Mouse (Mus musculus): ENCODE measurements around the gene Scd2.
"Not testable (repeated sequence)": the region's sequence is repeated elsewhere in the genome, so short reads cannot be mapped to it uniquely, and the experiment has no call there.

Gene Scd2

GRCm38 (mm10) chr19:44313066-44313465 lies 19.6 kb downstream of the Scd2 start:
- no peak for DNase-seq (ENCODE audit: low spot score)

GRCm38 (mm10) chr19:44314327-44314759 lies 20.9 kb downstream of the Scd2 start:
- DNase-seq (ENCODE audit: low spot score) = no peak

GRCm38 (mm10) chr19:44314871-44315414 lies 21.5 kb downstream of the Scd2 start:
- DNase-seq (ENCODE audit: low spot score) = no peak

GRCm38 (mm10) chr19:44316752-44317315 lies 23.4 kb downstream of the Scd2 start:
- no peak for DNase-seq (ENCODE audit: low spot score)

- DNase-seq (ENCODE audit: low spot score) = no peak
Measured at GRCm38 (mm10) chr19:44317391-44317790, 23.9 kb downstream of the Scd2 start.

GRCm38 (mm10) chr19:44318545-44318944 lies 25.1 kb downstream of the Scd2 start:
- no peak for DNase-seq (ENCODE audit: low spot score)

- DNase-seq (ENCODE audit: low spot score) = no peak
Measured at GRCm38 (mm10) chr19:44320316-44320715, 26.8 kb downstream of the Scd2 start.

- no peak for DNase-seq (ENCODE audit: low spot score)
Measured at GRCm38 (mm10) chr19:44321201-44321600, 27.7 kb downstream of the Scd2 start.

GRCm38 (mm10) chr19:44321631-44322030 lies 28.2 kb downstream of the Scd2 start:
- DNase-seq (ENCODE audit: low spot score) = no peak

- DNase-seq (ENCODE audit: low spot score) = no peak
Measured at GRCm38 (mm10) chr19:44329566-44329965, 36.1 kb downstream of the Scd2 start.

GRCm38 (mm10) chr19:44331128-44331527 lies 37.7 kb downstream of the Scd2 start:
- DNase-seq (ENCODE audit: low spot score) = not testable (repeated sequence)

GRCm38 (mm10) chr19:44331911-44332310 lies 38.4 kb downstream of the Scd2 start:
- no peak for DNase-seq (ENCODE audit: low spot score)

GRCm38 (mm10) chr19:44332326-44332725 lies 38.9 kb downstream of the Scd2 start:
- no peak for DNase-seq (ENCODE audit: low spot score)

GRCm38 (mm10) chr19:44332833-44333623 lies 39.6 kb downstream of the Scd2 start, which contains the start of gene Scd4:
TSS of gene Scd4 (plus strand) at chr19:44333092.
- no peak for DNase-seq (ENCODE audit: low spot score)

GRCm38 (mm10) chr19:44333991-44334390 lies 40.5 kb downstream of the Scd2 start:
- no peak for DNase-seq (ENCODE audit: low spot score)

- DNase-seq (ENCODE audit: low spot score) = no peak
Measured at GRCm38 (mm10) chr19:44335876-44336662, 42.6 kb downstream of the Scd2 start.

- DNase-seq (ENCODE audit: low spot score) = no peak
Measured at GRCm38 (mm10) chr19:44349689-44350088, 56.2 kb downstream of the Scd2 start.

GRCm38 (mm10) chr19:44351756-44352155 lies 58.3 kb downstream of the Scd2 start:
- peak; percentile 21 for DNase-seq (ENCODE audit: low spot score)
